Mouse (Mus musculus) layer of hippocampus, postnatal 10 days (tissue): Measurements from ENCODE around the gene Olfr812. TPM values are rescaled to one million over a fixed set of nuclear protein-coding genes. Genes with fewer than 3 reads are reported as not detected.
"Not testable (repeated sequence)": the region's sequence is repeated elsewhere in the genome, so short reads cannot be mapped to it uniquely, and the experiment has no call there.

Source experiments
- DNase-seq, 2 experiments: peaks; one replicate each; pipeline ENCODE4 v3.0.0; 2021; ENCODE audit warnings: low spot score in 2 of 2
- long read RNA-seq: library from polyadenylated mRNA; stranded (forward); transcript quantifications from one replicate; pipeline ENCODE4 v2.0.0, GENCODE M21; 2023
- total RNA-seq, 2 experiments: library from RNA; stranded (reverse); gene quantifications; 2 replicates each; pipeline ENCODE4 v1.2.3; 2021

The Olfr812 gene
- total RNA-seq: not detected
- long read RNA-seq: 0 reads

DNA sequence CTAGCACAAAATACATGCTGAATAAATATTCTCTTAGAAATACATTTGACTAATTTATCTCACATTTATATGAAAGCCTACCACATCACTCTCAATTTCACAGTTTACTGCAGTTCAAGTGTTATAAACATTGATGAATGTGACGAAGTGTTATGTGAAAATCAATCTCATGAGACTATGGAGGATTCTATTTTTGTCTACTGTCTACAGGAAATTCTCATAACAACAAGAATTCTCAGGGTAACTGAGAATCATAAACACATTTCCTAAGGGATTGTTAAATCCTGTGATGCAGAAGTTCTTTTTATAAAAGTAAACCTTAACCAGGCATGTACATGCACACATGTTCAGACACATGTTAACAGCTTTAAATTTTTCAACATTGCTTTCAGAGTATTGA, at the start of gene Olfr812:
TSS of gene Olfr812 (minus strand) at position 101 of the 400 bp plus-strand sequence.
- no peak for DNase-seq

DNA sequence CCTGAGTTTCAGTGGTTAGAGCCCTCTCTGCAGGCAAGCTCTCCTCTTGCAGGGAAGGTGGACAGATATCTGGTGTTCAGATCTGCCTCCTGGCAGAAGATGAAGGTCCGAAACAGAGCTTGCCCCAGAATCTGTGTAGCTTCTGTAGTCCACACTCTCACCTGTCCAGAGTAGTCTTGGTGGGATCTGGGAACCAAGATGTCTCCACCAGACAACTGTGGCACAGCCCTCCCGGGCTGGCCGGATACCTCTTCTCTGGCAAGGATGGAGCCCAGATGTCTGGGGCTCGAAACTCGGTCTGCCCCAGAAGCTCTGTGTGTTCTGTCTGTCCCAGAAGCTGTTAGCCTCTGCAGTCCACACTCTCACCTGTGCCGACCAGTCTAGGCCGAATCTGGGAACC, 40.0 kb upstream of the Olfr812 start:
- DNase-seq: no peak

GRCm38 (mm10) chr10:129885496-129885895, 39.6 kb upstream of the Olfr812 start:
- DNase-seq: not testable (repeated sequence)

GRCm38 (mm10) chr10:129879751-129880150, 33.9 kb upstream of the Olfr812 start, which contains the start of gene Olfr814:
TSS of gene Olfr814 (minus strand) at chr10:129879851.
- not testable (repeated sequence) for DNase-seq

DNA sequence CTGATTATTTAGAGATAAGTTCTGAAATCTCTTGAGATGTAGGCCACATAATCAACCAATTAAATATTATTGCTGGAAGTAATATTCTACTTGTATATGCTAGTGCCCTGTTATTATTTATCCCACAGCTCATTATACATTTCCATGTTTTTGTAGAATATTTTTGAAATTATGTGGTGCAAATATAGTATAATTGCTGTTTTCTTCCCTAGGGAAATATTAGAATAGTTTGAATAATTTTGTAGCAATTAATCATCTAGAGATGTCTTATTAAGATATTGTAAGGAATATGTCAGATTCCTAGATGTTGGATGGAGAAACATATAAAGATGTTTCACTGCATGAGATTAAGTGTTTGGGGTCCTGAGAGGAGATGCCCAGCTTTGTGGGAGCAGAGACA, 9.2 kb upstream of the Olfr812 start, which contains the start of gene Olfr813:
TSS of gene Olfr813 (plus strand) at position 301 of the 400 bp plus-strand sequence.
- no peak for DNase-seq

DNA sequence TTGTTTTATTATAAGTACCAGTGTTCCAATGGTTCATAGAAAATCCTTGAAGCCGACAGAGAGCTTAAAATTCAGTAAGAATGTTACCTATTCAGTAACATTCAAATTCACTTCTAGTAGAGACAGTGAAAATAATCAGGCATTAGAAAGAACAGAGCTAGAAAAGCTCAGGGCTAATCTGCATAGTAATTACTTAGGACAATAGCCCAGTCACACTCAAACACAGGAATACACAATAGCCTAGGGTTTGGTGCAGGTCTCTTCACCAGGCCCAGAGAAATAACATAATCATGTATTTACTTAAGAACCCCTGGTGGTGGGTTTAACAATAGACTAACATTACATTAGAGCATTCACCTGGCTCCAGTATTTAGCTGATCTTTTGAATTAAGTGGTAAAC, 1.4 kb upstream of the Olfr812 start:
- DNase-seq: no peak

DNA sequence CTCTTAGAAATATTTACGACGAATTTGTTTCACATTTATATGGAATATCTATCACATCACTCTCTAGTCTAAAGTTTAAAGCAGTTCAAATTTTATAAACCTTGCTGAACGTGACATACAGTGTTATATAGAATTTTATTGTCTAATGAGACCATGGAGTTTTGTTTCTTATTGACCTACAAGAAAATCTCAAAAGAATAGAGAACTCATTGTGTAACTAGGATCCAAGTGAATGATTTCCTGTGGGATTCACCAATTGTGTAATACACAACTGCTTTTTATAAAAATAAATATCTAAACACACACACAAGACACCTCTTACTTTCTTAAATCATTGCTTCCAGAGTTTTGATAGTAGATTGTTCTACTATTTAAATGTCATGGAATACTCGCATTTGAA, 41.6 kb downstream of the Olfr812 start, which contains the start of gene Olfr811:
TSS of gene Olfr811 (minus strand) at position 101 of the 400 bp plus-strand sequence.
- DNase-seq: no peak

DNA sequence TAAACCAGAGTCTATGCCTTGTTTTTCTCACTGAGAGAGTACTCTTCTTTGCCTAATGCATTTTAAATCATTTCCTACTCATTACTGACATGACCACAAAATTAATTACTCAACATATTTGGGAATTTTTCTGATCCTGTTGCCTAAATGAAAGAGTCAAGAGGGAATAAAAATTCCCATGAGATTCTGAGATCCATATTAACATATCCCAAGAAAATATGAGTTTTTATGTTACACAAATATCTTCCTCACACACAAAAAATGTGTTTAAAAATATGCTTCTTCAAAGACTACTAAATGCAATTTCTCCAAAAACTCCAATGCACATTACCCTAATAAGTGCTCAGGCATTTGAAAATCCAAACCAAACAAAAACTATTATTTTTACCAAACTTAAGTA, 51.1 kb downstream of the Olfr812 start, which contains the start of gene Olfr810:
TSS of gene Olfr810 (minus strand) at position 101 of the 400 bp plus-strand sequence.
- no peak for DNase-seq

Other genes starting within 250 kb of the Olfr812 start
- gene Olfr796, start 233.5 kb downstream of the Olfr812 start, total RNA-seq: not detected
- gene Olfr798, start 218.2 kb downstream of the Olfr812 start, total RNA-seq: not detected
- not detected for gene Olfr799, start 208.6 kb downstream of the Olfr812 start, total RNA-seq
- not detected for gene Olfr800, start 188.4 kb downstream of the Olfr812 start, total RNA-seq
- not detected for gene Olfr801, start 172.2 kb downstream of the Olfr812 start, total RNA-seq
- gene Olfr802, start 157.9 kb downstream of the Olfr812 start, total RNA-seq: under 1 TPM; 0.09 TPM
- gene Olfr803, start 151.8 kb downstream of the Olfr812 start, total RNA-seq: not detected
- not detected for gene Olfr804, start 142.9 kb downstream of the Olfr812 start, total RNA-seq
- gene Olfr805, start 116.7 kb downstream of the Olfr812 start, total RNA-seq: not detected
- gene Olfr806, start 104.2 kb downstream of the Olfr812 start, total RNA-seq: not detected
- not detected for gene Olfr807, start 88.3 kb downstream of the Olfr812 start, total RNA-seq
- not detected for gene Olfr808, start 80.6 kb downstream of the Olfr812 start, total RNA-seq
- gene Olfr809, start 71.5 kb downstream of the Olfr812 start, total RNA-seq: not detected
- not detected for gene Olfr810, start 51.2 kb downstream of the Olfr812 start, total RNA-seq
- not detected for gene Olfr811, start 41.7 kb downstream of the Olfr812 start, total RNA-seq
- not detected for gene Olfr813, start 9.3 kb upstream of the Olfr812 start, total RNA-seq
- gene Olfr814, start 33.8 kb upstream of the Olfr812 start, total RNA-seq: not detected
- not detected for gene Olfr815, start 59.8 kb upstream of the Olfr812 start, total RNA-seq
- not detected for gene Olfr816, start 69.5 kb upstream of the Olfr812 start, total RNA-seq
- not detected for gene Olfr818, start 103.0 kb upstream of the Olfr812 start, total RNA-seq
- not detected for gene Olfr819, start 121.2 kb upstream of the Olfr812 start, total RNA-seq
- not detected for gene Olfr247, start 130.0 kb upstream of the Olfr812 start, total RNA-seq
- gene Gm10310, start 139.0 kb upstream of the Olfr812 start, total RNA-seq: not detected
- not detected for gene Olfr820, start 166.5 kb upstream of the Olfr812 start, total RNA-seq
- not detected for gene Olfr821, start 184.3 kb upstream of the Olfr812 start, total RNA-seq
- not detected for gene Olfr822, start 225.1 kb upstream of the Olfr812 start, total RNA-seq